Mouse (Mus musculus) right cerebral cortex, adult 2 months (tissue): ENCODE results near the gene Zpr1.

Source experiments
- DNase-seq, 2 experiments: peaks; one replicate each; pipeline ENCODE4 v3.0.0; 2021 to 2022; ENCODE audit warnings: low spot score in 2 of 2

Gene Zpr1

GRCm38 (mm10) chr9:46272677-46273454 lies at the start of gene Zpr1:
TSS of gene Zpr1 (plus strand) at chr9:46273064.
- DNase-seq, result peak; percentile 89 to 91

- no peak for DNase-seq
These were observed 49.8 kb upstream of the Zpr1 start for GRCm38 (mm10) chr9:46223090-46223489.

GRCm38 (mm10) chr9:46224101-46224500 lies 48.8 kb upstream of the Zpr1 start:
- DNase-seq, result no peak

- no peak for DNase-seq
These were observed 47.8 kb upstream of the Zpr1 start for GRCm38 (mm10) chr9:46224945-46225660.

GRCm38 (mm10) chr9:46227064-46227614 lies 45.7 kb upstream of the Zpr1 start:
- DNase-seq, result no peak

GRCm38 (mm10) chr9:46228491-46228890 lies 44.4 kb upstream of the Zpr1 start, which contains the start of gene Apoa1:
TSS of gene Apoa1 (plus strand) at chr9:46228580.
- no peak for DNase-seq

GRCm38 (mm10) chr9:46229573-46230449 lies 43.1 kb upstream of the Zpr1 start:
- DNase-seq, result peak; percentile 91

GRCm38 (mm10) chr9:46230450-46230975 lies 42.4 kb upstream of the Zpr1 start:
- DNase-seq, result peak in 1 of 2 experiments; percentile 33

GRCm38 (mm10) chr9:46235196-46235595 lies 37.7 kb upstream of the Zpr1 start:
- DNase-seq, result no peak

GRCm38 (mm10) chr9:46235596-46235648 lies 37.4 kb upstream of the Zpr1 start, which contains the start of gene Apoc3:
TSS of gene Apoc3 (minus strand) at chr9:46235636.
- DNase-seq, result no peak

- no peak for DNase-seq
These were observed 37.2 kb upstream of the Zpr1 start for GRCm38 (mm10) chr9:46235649-46236048.

GRCm38 (mm10) chr9:46238850-46239249 lies 34.0 kb upstream of the Zpr1 start:
- DNase-seq, result no peak

GRCm38 (mm10) chr9:46240526-46241153 lies 32.2 kb upstream of the Zpr1 start, which contains the start of gene Apoa4:
TSS of gene Apoa4 (plus strand) at chr9:46240696.
- no peak for DNase-seq

GRCm38 (mm10) chr9:46241818-46242217 lies 31.0 kb upstream of the Zpr1 start:
- DNase-seq, result no peak

GRCm38 (mm10) chr9:46243122-46243521 lies 29.7 kb upstream of the Zpr1 start:
- DNase-seq, result no peak

GRCm38 (mm10) chr9:46243584-46243983 lies 29.3 kb upstream of the Zpr1 start:
- DNase-seq, result no peak

- peak; percentile 64 to 81 for DNase-seq
These were observed 26.0 kb upstream of the Zpr1 start for GRCm38 (mm10) chr9:46246752-46247324.

- no peak for DNase-seq
These were observed 16.7 kb upstream of the Zpr1 start for GRCm38 (mm10) chr9:46256177-46256576.

- no peak for DNase-seq
These were observed 16.0 kb upstream of the Zpr1 start for GRCm38 (mm10) chr9:46256658-46257385.

GRCm38 (mm10) chr9:46257546-46257945 lies 15.3 kb upstream of the Zpr1 start:
- no peak for DNase-seq
